Mouse (Mus musculus): ENCODE measurements around the gene Cd83.

The Cd83 gene

DNA sequence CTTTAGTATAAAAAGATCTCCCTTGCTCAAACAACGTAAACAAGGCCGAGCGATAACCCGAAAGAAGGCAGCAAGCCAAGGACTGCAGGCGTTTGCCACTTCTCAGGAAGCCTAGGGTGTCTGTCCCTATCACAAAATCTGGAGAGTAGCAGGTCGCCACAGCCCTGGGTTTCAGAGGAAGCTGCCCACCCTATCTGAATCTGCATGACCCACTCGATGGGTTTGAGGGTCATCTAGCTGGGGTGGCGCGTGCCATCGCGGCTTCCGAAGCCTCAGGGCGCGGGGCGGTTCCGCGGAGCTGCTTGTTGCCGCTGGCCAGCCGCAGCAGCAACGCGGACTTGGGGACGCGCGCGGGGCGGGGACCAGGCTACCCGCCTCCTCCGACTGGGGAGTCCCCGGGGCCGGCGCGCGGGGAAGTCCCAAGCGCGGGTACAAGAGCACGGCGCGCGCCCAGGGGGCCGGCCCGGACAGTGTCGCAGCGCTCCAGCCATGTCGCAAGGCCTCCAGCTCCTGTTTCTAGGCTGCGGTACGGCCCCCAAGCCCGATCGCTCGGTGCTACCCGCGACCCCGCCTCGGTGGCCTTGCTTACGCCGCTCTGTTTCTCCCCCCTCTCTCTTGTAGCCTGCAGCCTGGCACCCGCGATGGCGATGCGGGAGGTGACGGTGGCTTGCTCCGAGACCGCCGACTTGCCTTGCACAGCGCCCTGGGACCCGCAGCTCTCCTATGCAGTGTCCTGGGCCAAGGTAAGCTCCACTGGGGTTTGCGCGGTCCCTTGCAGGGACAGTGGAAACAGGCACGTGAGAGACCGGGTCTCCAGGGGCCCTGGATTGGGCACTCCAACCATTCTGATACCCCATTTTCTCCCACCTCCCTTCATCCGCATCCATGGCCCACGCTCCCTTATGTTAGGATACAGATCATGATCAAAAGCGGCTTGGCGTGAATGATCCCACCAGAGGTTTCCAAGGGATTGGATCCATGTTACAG is at the start of gene Cd83:
Gene Cd83, plus strand, starts transcription at position 51 of the 987 bp plus-strand sequence.
- DNase-seq, result peak; percentile 81

DNA sequence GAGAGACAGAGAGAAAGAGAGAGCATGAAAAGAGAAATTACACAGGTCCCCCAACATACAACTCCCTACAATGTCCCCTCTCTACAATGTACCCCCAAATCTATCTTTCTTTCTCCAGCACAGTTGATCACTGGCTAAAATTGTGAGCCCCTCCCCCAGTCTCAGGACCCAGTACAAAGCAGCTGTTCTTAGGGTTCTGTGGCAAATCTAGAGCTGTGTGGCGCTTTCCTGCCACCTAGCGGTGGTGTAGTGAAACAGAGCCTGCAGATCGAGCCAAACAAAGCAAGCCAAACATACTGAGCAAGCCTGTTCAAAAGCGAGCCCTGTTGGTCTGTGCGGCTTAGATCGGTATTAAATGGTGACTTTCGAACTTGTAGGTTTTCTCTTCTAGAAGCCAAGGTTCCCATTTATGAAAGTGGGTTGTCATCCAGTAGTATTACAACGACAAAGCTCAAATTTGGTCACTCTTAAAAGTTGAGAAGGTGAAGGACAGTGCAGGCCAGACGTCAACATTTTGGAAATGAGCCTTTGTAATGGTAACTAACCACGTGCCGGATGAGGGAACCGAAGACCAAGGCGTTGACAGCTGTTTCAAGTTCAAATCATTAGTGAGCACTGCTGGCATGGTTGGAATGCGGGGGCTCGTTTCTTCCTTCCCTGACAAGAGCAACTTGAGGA is 44.8 kb upstream of the Cd83 start:
- peak; percentile 86 for DNase-seq

DNA sequence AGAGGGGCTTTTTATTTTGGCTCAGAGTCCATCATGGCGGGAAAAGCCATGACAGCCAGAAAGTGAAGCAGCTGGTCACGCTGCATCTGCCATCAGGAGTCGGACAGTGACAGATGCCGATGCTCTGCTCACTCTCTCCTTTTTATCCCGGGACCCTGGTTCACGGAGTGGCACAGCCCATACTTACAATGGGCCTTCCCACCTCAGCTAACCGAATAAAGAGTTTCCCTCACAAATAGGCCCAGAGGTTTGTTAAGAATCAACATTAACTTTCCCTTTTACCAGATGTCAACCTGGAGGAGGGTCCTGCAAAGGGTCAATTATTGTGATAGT is 44.3 kb upstream of the Cd83 start:
- DNase-seq, result no peak

DNA sequence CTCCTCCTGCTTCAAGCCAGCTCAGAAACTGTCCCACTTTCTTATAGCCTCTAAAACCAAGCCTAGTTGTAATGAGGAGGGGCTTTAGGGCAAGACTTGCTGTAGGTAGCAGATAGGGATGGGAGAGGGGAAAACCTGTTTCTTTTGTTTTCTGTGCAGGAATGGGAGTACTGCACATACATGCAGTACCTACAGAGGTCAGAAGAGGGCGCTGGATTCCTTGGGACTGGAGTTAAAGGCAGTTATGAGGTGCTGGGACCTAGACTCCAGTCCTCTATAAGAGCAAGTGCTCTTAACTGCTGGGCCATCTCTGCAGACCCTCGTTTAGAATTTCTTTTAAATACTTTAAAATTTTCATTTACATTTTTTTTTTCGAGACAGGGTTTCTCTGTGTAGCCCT is 41.9 kb upstream of the Cd83 start:
- DNase-seq, result no peak

DNA sequence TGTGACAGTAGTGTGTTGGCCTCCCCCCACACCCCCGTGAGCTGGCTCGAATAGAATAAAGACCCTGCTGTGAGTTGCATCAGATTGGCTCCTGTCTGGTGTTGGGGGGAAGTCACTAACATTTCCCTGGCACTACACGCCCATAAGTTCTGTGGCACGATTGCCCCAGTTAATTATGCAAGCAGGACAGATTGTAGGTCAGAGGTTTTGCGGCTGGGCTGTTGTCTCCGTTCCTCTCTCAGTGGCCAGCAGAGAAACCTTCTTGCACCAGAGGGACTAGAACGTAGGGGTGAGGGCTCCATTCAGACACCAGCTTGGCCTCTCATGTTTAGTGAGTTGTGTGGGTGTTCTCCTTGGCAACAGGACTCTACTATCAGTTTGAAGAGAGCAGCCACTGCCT is 40.3 kb upstream of the Cd83 start:
- DNase-seq, result no peak

DNA sequence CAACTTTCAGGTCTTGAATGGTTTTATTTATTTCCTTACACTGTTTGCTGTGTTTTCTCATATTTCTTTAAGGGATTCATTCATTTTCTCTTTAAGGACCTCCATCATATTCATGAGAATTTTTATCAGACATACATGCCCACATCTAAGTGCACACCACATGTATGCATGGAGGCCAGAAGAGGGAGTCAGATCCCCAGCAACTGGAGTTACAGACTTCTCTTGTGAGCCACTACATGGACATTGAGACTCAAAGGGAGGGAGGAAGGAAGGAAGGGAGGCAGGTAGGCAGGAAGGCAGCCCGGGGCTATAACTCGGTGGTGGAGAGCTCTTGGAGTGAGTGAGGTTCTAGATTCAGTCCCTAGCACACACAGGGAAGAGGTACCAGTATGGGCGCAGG is 34.3 kb upstream of the Cd83 start:
- DNase-seq, result peak; percentile 19

DNA sequence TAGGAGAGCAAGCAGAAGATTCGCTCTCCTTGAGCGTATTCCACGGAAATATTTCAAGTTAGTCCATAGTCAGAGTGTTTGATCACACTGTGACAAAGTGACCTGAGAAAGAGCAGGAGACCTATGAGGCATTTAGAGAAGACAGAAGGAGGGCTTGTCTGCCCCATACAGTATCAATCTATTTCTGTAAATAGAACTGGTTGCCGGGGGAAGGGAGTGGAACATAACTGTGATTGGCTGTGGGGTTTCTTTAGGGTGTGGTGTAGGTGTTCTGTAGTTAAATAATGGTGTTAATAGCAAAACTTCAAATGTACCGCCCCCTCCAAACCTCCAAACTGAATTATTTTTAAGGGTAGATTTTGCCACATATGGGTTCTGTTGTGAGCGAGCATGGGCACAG is 33.6 kb upstream of the Cd83 start:
- no peak for DNase-seq

DNA sequence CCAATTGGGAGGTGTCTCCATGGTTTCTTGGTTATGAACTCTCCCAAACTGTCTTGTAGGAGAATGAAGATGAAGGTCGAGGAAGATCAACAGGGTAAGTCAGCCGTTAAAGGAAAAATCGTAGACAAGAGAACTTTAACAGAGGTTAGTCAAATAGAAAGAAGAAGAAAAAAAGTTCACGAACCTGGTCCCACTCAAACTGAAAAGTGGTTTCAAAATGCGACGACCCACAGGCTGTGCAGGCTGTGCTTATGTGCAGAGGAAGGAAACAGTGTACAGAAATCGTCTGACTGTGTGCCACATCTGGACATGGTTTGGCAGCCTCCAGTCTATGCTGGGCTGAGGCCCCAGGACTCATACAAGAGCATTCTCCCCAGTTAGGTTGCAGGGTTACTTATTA is 32.2 kb upstream of the Cd83 start:
- no peak for DNase-seq

DNA sequence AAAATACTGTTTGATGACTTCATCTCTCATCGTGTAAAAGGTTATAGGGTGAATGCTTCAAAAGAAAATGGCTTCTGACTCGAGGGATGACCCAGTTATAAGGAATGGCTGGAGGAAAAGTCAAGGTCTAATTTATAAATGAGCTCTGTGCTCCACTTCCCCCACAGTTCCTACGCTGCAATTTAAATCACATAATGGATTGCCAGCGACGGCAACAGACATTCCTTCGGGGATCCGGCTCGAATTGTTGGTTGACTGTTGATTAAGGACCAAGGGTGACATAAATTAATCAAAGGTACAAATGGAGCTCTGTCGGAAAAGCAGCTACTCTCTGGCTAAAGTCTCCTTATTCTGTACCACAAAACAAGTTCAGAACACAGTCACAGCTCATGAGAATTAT is 30.9 kb upstream of the Cd83 start:
- DNase-seq, result no peak

DNA sequence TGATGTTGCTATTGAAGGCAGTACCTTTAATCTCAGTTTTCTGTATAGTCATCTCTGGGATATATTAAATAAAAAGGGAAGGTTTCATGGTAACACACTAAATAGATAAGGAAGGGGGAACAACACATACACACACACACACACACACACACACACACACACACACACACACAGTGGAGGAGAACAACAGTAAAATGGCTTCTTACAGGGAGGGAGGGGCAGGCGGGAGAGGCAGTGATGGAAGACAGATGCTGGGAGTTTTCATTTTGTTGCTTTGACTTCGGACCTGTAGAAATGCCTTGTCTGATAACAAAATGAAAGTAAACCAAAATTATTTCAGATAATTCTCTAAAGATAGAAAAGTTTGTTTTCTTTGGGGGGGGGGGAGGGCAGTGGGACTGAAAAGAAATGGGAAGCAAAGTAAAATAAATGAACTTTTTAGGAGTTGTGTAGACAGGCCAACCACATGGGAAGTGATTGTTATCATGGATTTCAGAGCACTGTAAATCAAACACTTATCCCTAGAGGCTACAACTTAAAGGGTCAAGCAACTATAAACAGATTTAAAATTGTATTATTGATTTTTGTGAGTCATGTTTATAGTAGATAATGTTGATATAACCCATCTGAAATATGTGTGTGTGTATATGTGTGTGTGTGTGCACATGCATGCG is 30.0 kb upstream of the Cd83 start:
- DNase-seq, result no peak

DNA sequence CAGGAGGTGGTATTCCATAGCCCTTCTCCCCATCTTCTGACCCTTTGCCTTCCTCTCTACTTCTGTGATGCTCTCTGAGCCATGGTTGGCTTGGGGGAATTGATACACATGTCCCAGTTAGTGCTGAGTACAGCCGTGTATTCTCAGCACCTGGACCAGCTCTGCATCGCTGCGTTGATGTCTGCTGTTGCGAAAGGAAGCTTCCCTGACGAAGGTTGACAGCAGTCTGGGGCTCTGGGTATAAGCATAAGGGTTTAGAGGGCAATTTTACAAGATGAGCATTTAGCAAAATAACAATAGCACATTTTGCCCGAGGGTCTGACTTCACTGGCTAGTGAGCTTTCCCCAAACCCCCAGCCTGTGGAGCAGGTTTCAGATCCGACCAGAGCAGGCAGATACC is 29.0 kb upstream of the Cd83 start:
- no peak for DNase-seq

DNA sequence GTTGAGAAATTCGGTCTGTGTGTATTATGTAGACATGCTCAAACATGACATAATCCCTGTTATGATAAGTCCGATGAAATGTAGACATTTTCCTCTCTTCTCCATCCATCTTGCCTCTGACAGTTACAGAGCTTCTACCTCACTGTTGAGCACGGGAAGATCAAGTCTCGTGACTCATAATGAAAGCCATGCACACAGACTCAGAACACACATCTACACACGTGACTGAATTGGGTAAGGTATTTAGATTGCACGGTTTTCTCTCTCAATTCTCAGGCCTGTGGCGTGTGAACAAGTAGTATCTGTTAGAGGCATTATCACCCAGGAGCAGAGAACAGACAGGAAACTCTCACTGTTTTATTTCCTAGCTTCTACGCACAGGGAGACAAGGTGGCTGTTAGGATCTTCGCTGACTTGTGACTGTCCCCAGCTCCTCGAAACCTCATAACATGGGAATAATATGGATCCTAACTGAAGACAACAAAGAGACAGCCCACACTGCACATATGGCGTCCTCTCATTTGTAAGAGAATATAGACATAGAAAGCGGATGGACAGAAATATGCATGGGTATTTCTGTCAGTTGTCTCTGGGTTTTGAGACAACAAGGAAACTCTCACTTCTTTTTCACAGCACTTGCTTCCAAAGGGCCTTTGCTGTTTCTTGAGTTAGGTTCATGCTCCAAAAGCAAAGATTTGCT is 23.3 kb upstream of the Cd83 start:
- no peak for DNase-seq

DNA sequence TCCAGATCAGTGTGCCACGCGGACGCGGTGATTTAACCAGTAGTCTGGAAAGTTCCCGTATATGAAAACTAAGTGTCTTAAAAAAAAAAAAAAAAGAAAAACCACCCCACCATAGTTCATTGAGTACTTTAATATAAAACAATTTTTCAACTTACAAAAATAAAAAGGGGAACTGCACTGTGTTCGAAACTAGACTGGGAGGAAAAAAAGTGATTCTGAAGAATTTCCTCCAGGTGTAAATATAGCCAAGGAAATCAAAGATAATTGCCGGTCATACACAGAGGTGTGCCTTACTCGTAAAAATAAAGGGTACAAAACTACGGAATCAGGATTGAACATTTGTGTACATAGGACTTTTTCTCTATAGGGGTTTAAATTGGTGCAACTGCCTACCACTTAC is 21.7 kb upstream of the Cd83 start:
- no peak for DNase-seq

DNA sequence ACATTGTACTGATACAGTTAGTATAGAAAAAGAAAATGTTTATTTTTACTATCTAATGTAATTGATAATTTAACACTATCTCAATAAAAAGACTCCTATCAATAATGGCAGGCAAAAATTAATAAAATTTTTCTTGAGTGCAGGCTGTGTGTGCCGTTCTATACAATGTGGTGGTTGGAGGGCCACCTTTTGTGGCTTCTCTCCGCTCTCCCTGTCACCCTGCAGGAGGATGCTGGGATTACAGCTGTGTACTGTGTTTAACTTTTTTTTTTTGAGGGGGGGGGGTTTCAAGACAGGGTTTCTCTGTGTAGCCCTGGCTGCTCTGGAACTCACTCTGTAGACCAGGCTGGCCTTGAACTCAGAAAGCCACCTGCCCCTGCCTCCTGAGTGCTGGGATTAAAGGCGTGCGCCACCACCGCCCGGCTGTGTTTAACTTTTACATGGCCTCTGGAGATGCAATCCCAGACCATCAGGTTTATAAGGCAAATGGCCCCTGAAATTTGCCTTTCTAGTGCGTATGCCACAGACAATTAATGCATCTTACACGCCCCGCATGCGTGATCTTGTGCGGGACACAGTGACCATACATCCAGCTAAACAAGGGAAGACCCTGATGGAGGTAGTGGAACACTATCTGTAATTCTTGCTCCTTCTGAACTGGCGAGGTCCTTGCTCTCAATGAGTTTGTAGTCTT is 21.1 kb upstream of the Cd83 start:
- no peak for DNase-seq

DNA sequence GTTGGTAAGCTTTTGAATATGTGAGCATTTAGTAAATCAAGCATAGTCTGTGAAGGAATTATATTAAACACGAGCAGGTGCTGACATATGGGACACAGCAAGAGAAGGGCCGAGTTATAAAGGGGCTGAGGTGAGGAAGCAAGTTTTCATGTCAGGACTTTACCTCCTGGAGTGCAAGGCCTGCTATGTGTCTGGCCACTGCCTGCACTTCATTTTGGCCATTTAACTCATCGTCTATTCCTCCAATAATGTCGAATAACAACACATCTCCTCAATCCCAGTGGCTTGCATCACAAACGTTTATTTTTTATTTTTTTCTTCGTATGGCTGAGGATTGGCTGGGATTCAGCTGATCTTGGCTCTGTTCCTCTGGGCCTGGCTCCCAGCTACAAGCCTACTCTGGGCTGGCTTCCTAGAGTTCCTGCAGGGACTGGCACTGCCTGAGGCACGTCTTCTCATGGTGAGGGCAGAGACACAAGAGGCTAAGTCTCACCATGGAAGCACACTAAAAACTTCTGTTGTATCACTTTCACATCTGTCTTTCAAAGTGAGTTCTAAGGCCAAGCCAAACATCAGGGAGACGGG is 20.5 kb upstream of the Cd83 start:
- peak; percentile 65 for DNase-seq

DNA sequence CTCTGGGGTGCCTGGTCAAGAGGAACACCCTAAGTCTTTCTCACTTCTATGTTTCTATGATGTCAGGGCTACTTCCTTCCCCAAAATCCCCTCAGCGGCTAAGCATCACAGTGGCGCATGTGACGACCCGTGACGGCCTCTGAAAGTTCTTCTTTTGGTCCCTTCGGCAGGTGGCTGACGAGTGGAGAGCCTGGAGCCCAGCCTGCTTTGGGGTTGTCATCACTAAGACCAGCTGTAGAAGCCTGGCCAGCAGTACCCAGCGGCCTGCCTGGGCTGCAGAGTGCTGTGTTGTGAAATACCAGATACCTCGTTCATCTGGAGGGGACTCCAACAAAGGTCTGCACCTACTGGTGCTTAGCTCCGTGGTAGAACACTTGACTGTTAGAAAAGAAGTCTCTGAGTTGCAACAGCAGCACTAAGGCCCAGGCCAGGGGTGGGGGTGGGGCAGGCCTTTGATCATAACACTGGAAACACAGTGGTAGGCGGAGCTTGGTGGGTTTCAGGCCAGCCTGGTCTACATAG is 19.2 kb upstream of the Cd83 start:
- DNase-seq, result peak; percentile 44

DNA sequence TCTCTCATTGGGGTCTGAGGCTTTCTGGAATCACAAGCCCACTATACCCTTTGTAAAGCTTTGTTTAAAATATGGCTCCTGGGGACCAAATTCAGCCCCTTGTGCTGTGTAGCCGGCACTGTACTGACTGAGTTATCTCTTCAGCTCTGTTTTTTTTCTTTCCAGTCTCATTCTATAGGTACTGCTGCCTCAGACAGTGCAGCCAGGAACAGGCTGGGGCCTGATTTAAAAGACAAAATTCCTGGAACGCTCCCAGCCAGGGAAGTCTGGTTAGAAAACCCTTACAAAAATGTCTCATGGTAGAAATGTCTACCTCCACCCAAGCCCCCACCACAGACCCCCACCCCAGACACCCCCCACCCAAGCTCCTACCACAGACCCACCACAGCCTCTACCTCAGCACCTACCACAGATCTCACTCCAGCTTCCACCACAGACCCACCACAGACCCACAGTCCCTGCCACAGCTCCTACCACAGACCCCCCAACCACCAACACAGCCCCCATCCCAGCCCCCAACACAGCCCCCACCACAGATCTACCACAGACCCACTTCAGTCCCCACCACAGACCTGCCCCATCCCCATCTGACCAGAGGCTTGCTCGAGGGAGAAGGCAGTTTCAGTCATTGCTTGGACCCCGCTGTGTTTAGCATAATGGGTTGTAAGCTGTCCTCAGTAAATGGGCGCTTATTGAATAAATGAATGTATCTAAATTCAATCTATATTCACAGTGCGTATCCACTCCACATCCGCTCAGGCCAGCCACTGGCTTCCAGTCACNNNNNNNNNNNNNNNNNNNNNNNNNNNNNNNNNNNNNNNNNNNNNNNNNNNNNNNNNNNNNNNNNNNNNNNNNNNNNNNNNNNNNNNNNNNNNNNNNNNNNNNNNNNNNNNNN is 17.5 kb upstream of the Cd83 start:
- DNase-seq, result no peak

DNA sequence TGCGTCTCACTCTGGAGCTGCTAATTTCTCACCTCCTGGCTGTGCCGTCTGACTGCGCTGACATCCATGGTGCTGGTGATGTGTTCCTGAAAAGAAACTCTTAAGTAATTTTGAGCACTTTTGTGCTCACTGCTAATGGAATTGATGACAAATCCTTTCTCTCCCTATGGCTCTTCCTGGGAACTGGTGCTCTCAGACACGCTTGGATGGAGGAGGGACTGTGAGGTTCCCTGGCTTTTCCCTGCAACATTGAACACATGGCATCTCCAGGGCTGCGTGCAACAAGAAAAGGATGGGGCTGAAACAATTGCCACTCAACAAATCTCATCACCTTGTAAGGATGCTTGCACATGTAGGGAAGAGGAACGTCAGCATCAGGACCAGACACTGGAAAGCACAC is 11.6 kb upstream of the Cd83 start:
- DNase-seq, result no peak

DNA sequence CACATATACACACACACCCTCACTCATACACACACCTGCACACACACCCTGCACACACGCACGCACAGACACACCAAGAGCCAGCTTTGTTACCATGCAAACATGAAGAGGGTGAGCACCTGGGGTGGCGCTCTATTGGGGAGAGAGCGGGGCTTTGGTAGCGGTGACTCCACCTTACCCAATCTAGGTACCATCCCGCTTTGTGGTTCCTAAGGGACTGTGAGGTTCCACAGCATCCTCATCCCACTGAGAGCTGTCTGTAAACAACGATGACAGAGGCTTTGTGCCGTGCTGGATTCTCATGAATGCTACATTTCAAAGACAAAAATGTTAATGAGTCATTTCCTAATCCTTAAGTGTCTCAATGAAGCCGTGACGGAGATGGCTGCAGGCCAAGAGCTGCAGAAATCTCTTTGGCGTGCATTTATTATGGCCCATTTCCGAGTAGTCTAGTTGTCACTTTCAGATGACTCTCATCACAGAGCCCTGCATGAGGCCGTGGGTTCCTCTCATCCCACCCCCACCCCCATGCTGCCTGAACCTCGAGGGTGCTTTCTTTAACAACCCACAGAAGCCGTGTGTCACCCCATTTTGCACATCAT is 10.5 kb upstream of the Cd83 start:
- peak; percentile 86 for DNase-seq
